Mouse (Mus musculus): ENCODE results near the gene Ankrd44. TPM values are rescaled to one million over a fixed set of nuclear protein-coding genes. Genes with fewer than 3 reads are reported as not detected.

The Ankrd44 gene
- polyA plus RNA-seq, 1 experiment from 2014 or later: 11.4 TPM

GRCm38 (mm10) chr1:54690291-54690965 lies 235.8 kb downstream of the Ankrd44 start:
- 22% methylated on average over 13 of the region's 13 CpGs for WGBS

GRCm38 (mm10) chr1:54688441-54688840 lies 237.7 kb downstream of the Ankrd44 start:
- H3K27me3 ChIP-seq (ENCODE audit: control insufficient read depth, insufficient read depth, low read length): no peaks in the 10 kb centered on the region
- 94% methylated on average over 3 of the region's 3 CpGs for WGBS
- peaks cover 6% of the 10 kb centered on the region; the same call in 1 of the 2 replicates for H3K36me3 ChIP-seq (ENCODE audit: control insufficient read depth, insufficient read depth)
- H3K9me3 ChIP-seq (replicated peaks; ENCODE audit: control insufficient read depth, low read length): peaks cover 5% of the 10 kb centered on the region; the same call in 1 of the 2 replicates
- H3K4me3 ChIP-seq (ENCODE audit: low read length): no peak overlapping the region
- ATAC-seq (replicated peaks; ENCODE audit: extremely low read depth, insufficient read depth, low FRiP score): no peak
- H3K4me2 ChIP-seq (ENCODE audit: low read depth, low read length): no peak overlapping the region
- peaks cover 13% of the 10 kb centered on the region for H3K4me1 ChIP-seq (ENCODE audit: control insufficient read depth, insufficient read depth, low read length)
- H3K27ac ChIP-seq (ENCODE audit: low read length): no peak overlapping the region
- H3K9ac ChIP-seq (ENCODE audit: low read length): no peak overlapping the region

More at GRCm38 (mm10) chr1:54690291-54690965, 235.8 kb downstream of the Ankrd44 start:
- H3K36me3 ChIP-seq (ENCODE audit: control insufficient read depth, insufficient read depth): peaks cover 5% of the 10 kb centered on the region; the same call in 1 of the 2 replicates
- peak overlapping the region; percentile 56 for H3K4me2 ChIP-seq (ENCODE audit: low read depth, low read length)
- peak; percentile 86 for ATAC-seq (replicated peaks; ENCODE audit: extremely low read depth, insufficient read depth, low FRiP score)
- peak overlapping the region; percentile 21; the same call in 1 of the 2 replicates for H3K4me3 ChIP-seq (ENCODE audit: low read length)
- peak overlapping the region; percentile 39; the same call in 1 of the 2 replicates for H3K27ac ChIP-seq (ENCODE audit: low read length)
- H3K9ac ChIP-seq (ENCODE audit: low read length): peak overlapping the region; percentile 12; the same call in 1 of the 2 replicates
- H3K9me3 ChIP-seq (replicated peaks; ENCODE audit: control insufficient read depth, low read length): peaks cover 4% of the 10 kb centered on the region; the same call in 1 of the 2 replicates
- no peaks in the 10 kb centered on the region for H3K27me3 ChIP-seq (ENCODE audit: control insufficient read depth, insufficient read depth, low read length)
- peaks cover 11% of the 10 kb centered on the region for H3K4me1 ChIP-seq (ENCODE audit: control insufficient read depth, insufficient read depth, low read length)

- Histone ChIP-seq H3K27me3 (ENCODE audit: control insufficient read depth, insufficient read depth, low read length) (no peaks in the 10 kb centered on the region), H3K9ac (ENCODE audit: low read length) (no peak overlapping the region), H3K4me3 (ENCODE audit: low read length) (no peak overlapping the region), H3K4me2 (ENCODE audit: low read depth, low read length) (no peak overlapping the region), H3K9me3 (replicated peaks; ENCODE audit: control insufficient read depth, low read length) (peaks cover 5% of the 10 kb centered on the region; the same call in 1 of the 2 replicates), H3K27ac (ENCODE audit: low read length) (peak overlapping the region; percentile 43), H3K4me1 (ENCODE audit: control insufficient read depth, insufficient read depth, low read length) (0 out of 2 replicates have a peak, but pooled peaks cover 3% of the 10 kb centered on the region), H3K36me3 (ENCODE audit: control insufficient read depth, insufficient read depth) (peaks cover 6% of the 10 kb centered on the region; the same call in 1 of the 2 replicates)
- WGBS: 63% methylated on average over 4 of the region's 4 CpGs
- peak; percentile 80 for ATAC-seq (replicated peaks; ENCODE audit: extremely low read depth, insufficient read depth, low FRiP score)
These were observed 241.9 kb downstream of the Ankrd44 start for GRCm38 (mm10) chr1:54684316-54684715.

- Histone ChIP-seq H3K36me3 (ENCODE audit: control insufficient read depth, insufficient read depth) (0 out of 2 replicates have a peak, but pooled peaks cover 3% of the 10 kb centered on the region), H3K9ac (ENCODE audit: low read length) (no peak overlapping the region), H3K4me2 (ENCODE audit: low read depth, low read length) (no peak overlapping the region), H3K9me3 (replicated peaks; ENCODE audit: control insufficient read depth, low read length) (no peaks in the 10 kb centered on the region), H3K4me3 (ENCODE audit: low read length) (no peak overlapping the region), H3K27ac (ENCODE audit: low read length) (no peak overlapping the region), H3K4me1 (ENCODE audit: control insufficient read depth, insufficient read depth, low read length) (0 out of 2 replicates have a peak, but pooled peaks cover 3% of the 10 kb centered on the region), H3K27me3 (ENCODE audit: control insufficient read depth, insufficient read depth, low read length) (no peaks in the 10 kb centered on the region)
- 58% methylated on average over 1 of the region's 1 CpGs for WGBS
- no peak for ATAC-seq (replicated peaks; ENCODE audit: extremely low read depth, insufficient read depth, low FRiP score)
These were observed 246.6 kb downstream of the Ankrd44 start for GRCm38 (mm10) chr1:54679556-54679955.

- Histone ChIP-seq H3K4me3 (ENCODE audit: low read length) (no peak overlapping the region), H3K27me3 (ENCODE audit: control insufficient read depth, insufficient read depth, low read length) (no peaks in the 10 kb centered on the region), H3K36me3 (ENCODE audit: control insufficient read depth, insufficient read depth) (0 out of 2 replicates have a peak, but pooled peaks cover 3% of the 10 kb centered on the region), H3K4me2 (ENCODE audit: low read depth, low read length) (no peak overlapping the region), H3K9me3 (replicated peaks; ENCODE audit: control insufficient read depth, low read length) (no peaks in the 10 kb centered on the region), H3K4me1 (ENCODE audit: control insufficient read depth, insufficient read depth, low read length) (no peaks in the 10 kb centered on the region), H3K27ac (ENCODE audit: low read length) (no peak overlapping the region), H3K9ac (ENCODE audit: low read length) (no peak overlapping the region)
- 86% methylated on average over 1 of the region's 1 CpGs for WGBS
- no peak for ATAC-seq (replicated peaks; ENCODE audit: extremely low read depth, insufficient read depth, low FRiP score)
These were observed 248.2 kb downstream of the Ankrd44 start for GRCm38 (mm10) chr1:54678037-54678436.

GRCm38 (mm10) chr1:54675478-54675877 lies 250.7 kb downstream of the Ankrd44 start:
- Histone ChIP-seq H3K9ac (ENCODE audit: low read length) (no peak overlapping the region), H3K4me1 (ENCODE audit: control insufficient read depth, insufficient read depth, low read length) (no peaks in the 10 kb centered on the region), H3K27ac (ENCODE audit: low read length) (no peak overlapping the region), H3K36me3 (ENCODE audit: control insufficient read depth, insufficient read depth) (0 out of 2 replicates have a peak, but pooled peaks cover 3% of the 10 kb centered on the region), H3K9me3 (replicated peaks; ENCODE audit: control insufficient read depth, low read length) (no peaks in the 10 kb centered on the region), H3K27me3 (ENCODE audit: control insufficient read depth, insufficient read depth, low read length) (no peaks in the 10 kb centered on the region), H3K4me3 (ENCODE audit: low read length) (no peak overlapping the region), H3K4me2 (ENCODE audit: low read depth, low read length) (no peak overlapping the region)
- no peak for ATAC-seq (replicated peaks; ENCODE audit: extremely low read depth, insufficient read depth, low FRiP score)
- 70% methylated on average over 5 of the region's 5 CpGs for WGBS

- no peak overlapping the region for H3K4me2 ChIP-seq (ENCODE audit: low read depth, low read length)
- no peak for ATAC-seq (replicated peaks; ENCODE audit: extremely low read depth, insufficient read depth, low FRiP score)
- H3K27me3 ChIP-seq (ENCODE audit: control insufficient read depth, insufficient read depth, low read length): no peaks in the 10 kb centered on the region
- H3K4me3 ChIP-seq (ENCODE audit: low read length): no peak overlapping the region
- H3K27ac ChIP-seq (ENCODE audit: low read length): no peak overlapping the region
- 0 out of 2 replicates have a peak, but pooled peaks cover 2% of the 10 kb centered on the region for H3K36me3 ChIP-seq (ENCODE audit: control insufficient read depth, insufficient read depth)
- 81% methylated on average over 2 of the region's 2 CpGs for WGBS
- H3K4me1 ChIP-seq (ENCODE audit: control insufficient read depth, insufficient read depth, low read length): no peaks in the 10 kb centered on the region
- no peak overlapping the region for H3K9ac ChIP-seq (ENCODE audit: low read length)
- no peaks in the 10 kb centered on the region for H3K9me3 ChIP-seq (replicated peaks; ENCODE audit: control insufficient read depth, low read length)
These were observed 258.2 kb downstream of the Ankrd44 start for GRCm38 (mm10) chr1:54667991-54668390.

- Histone ChIP-seq H3K9me3 (replicated peaks; ENCODE audit: control insufficient read depth, low read length) (no peaks in the 10 kb centered on the region), H3K36me3 (ENCODE audit: control insufficient read depth, insufficient read depth) (peaks cover 5% of the 10 kb centered on the region), H3K27ac (ENCODE audit: low read length) (no peak overlapping the region), H3K9ac (ENCODE audit: low read length) (no peak overlapping the region), H3K4me3 (ENCODE audit: low read length) (no peak overlapping the region), H3K27me3 (ENCODE audit: control insufficient read depth, insufficient read depth, low read length) (no peaks in the 10 kb centered on the region), H3K4me2 (ENCODE audit: low read depth, low read length) (no peak overlapping the region), H3K4me1 (ENCODE audit: control insufficient read depth, insufficient read depth, low read length) (no peaks in the 10 kb centered on the region)
- WGBS: 61% methylated on average over 8 of the region's 8 CpGs
- no peak for ATAC-seq (replicated peaks; ENCODE audit: extremely low read depth, insufficient read depth, low FRiP score)
These were observed 260.4 kb downstream of the Ankrd44 start for GRCm38 (mm10) chr1:54665582-54666405.

All from heart, embryonic 16.5 days (tissue).